Mouse (Mus musculus): ENCODE data around the gene Mipol1. TPM values are rescaled to one million over a fixed set of nuclear protein-coding genes. Genes with fewer than 3 reads are reported as not detected.

The Mipol1 gene
- polyA plus RNA-seq, 1 experiment = 14.0 TPM

DNA sequence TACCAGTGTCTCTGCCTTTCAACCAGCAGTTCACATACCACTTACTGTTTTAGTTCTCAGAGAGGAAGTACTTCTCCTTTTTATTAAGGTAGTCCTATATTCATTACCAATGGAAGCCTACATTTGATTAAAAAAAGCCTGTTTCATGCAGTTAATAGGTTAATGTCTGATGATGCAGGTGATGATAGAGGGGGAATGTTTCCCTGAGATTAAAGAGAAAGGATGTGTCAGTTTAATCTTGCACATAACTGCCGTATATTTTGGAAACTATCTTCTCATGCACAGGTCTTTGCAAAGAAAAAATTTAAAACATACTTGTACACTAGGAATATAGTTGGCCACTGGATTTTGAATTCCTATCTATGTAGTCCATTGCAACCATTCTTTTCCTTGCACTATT lies 77.5 kb downstream of the Mipol1 start:
- H3K27ac ChIP-seq (ENCODE audit: insufficient read depth, low read length) = no peak overlapping the region
- H3K4me1 ChIP-seq (ENCODE audit: control insufficient read depth, insufficient read depth, low read length) = no peaks in the 10 kb centered on the region
- TF ChIP-seq POLR2A (IDR thresholded peaks at IDR 0.05; ENCODE audit: low read depth, low read length) = no peak
- TF ChIP-seq CTCF (IDR thresholded peaks at IDR 0.05; ENCODE audit: borderline replicate concordance, insufficient read depth, low read length) = no peak
- no peak overlapping the region for H3K4me3 ChIP-seq (ENCODE audit: insufficient read depth, low read length)

DNA sequence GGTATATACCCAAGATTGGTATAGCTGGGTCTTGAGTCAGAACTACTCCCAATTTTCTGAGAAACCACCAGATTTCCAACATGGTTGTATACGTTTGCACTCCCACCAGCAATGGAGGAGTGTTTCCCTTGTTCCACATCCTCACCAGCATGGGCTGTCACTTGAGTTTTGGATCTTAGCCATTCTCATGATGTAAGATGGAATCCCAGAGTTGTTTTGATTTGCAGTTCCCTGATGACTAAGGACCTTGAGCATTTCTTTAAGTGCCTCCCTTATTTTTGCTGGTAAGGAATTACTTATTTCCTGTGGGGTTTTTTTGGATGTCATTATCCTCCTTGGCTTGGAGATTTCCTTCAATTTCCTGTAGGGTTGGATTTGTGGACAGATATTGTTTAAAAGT lies 108.8 kb downstream of the Mipol1 start:
- Histone ChIP-seq H3K4me3 (ENCODE audit: insufficient read depth, low read length) (no peak overlapping the region), H3K4me1 (ENCODE audit: control insufficient read depth, insufficient read depth, low read length) (no peaks in the 10 kb centered on the region; the same call in 1 of the 2 replicates), H3K27ac (ENCODE audit: insufficient read depth, low read length) (no peak overlapping the region)
- no peak for TF ChIP-seq CTCF (IDR thresholded peaks at IDR 0.05; ENCODE audit: borderline replicate concordance, insufficient read depth, low read length)
- no peak for TF ChIP-seq POLR2A (IDR thresholded peaks at IDR 0.05; ENCODE audit: low read depth, low read length)

DNA sequence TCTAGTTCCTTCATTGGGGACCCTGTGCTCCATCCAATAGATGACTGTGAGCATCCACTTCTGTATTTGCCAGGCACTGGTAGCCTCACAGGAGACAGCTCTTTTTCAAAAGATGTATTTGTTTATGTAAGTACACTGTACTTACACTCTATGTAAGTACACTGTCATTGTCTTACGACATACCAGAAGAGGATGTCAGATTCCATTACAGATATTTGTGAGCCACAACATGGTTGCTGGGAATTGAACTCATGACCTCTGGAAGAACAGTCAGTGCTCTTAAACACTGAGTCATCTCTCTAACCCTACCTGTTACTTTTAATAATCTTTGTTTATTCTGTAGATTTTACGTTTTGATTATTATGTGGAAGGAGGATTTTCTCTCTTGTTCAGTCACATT lies 109.9 kb downstream of the Mipol1 start:
- H3K4me1 ChIP-seq (ENCODE audit: control insufficient read depth, insufficient read depth, low read length) = no peaks in the 10 kb centered on the region; the same call in 1 of the 2 replicates

DNA sequence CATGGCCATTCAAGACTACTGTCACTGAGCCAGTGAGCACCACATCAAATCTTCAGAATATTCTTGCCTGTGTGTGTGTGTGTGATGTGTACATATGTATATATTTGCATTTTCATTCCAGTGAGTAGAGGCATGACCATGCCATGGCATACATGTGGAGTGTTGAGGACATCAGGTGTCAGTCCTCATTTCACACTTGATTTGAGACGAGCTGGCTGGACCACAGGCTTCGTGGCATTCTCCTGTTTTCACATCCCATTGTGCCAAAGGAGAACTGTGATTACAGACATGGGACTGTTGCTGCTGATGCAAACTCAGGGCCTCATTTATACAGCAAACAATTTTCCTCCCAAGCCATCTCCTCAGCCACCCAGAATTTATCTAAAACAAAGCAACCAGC lies 132.5 kb downstream of the Mipol1 start:
- H3K4me1 ChIP-seq (ENCODE audit: control insufficient read depth, insufficient read depth, low read length) = no peaks in the 10 kb centered on the region
- no peak overlapping the region for H3K4me3 ChIP-seq (ENCODE audit: insufficient read depth, low read length)
- TF ChIP-seq POLR2A (IDR thresholded peaks at IDR 0.05; ENCODE audit: low read depth, low read length) (no peak), CTCF (IDR thresholded peaks at IDR 0.05; ENCODE audit: borderline replicate concordance, insufficient read depth, low read length) (no peak)
- H3K27ac ChIP-seq (ENCODE audit: insufficient read depth, low read length) = no peak overlapping the region

More for the DNA sequence above, 109.9 kb downstream of the Mipol1 start:
- no peak for TF ChIP-seq CTCF (IDR thresholded peaks at IDR 0.05; ENCODE audit: borderline replicate concordance, insufficient read depth, low read length)
- no peak for TF ChIP-seq POLR2A (IDR thresholded peaks at IDR 0.05; ENCODE audit: low read depth, low read length)
- no peak overlapping the region for H3K4me3 ChIP-seq (ENCODE audit: insufficient read depth, low read length)
- no peak overlapping the region for H3K27ac ChIP-seq (ENCODE audit: insufficient read depth, low read length)

DNA sequence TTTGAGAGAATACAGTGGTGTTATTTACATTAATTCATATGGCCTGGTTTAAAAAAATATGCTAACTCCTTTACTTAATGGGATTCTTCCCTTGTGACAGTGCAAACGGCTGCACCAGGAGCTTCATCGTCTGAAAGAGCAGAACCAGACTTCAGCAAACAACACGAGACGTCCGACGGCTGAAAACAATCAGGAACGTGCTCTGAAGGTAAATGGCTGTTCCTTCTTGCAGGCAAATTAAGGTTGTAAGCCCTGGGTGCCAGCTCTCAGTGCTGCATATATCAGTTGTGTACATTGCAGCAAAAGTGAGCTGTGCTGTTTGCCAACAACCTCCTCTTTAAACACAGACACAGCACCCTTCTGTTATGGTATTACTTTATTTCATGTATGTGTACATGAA lies 133.8 kb downstream of the Mipol1 start:
- Histone ChIP-seq H3K27ac (ENCODE audit: insufficient read depth, low read length) (no peak overlapping the region), H3K4me1 (ENCODE audit: control insufficient read depth, insufficient read depth, low read length) (no peaks in the 10 kb centered on the region), H3K4me3 (ENCODE audit: insufficient read depth, low read length) (no peak overlapping the region)
- TF ChIP-seq CTCF (IDR thresholded peaks at IDR 0.05; ENCODE audit: borderline replicate concordance, insufficient read depth, low read length) = no peak
- TF ChIP-seq POLR2A (IDR thresholded peaks at IDR 0.05; ENCODE audit: low read depth, low read length) = no peak

GRCm38 (mm10) chr12:57371790-57372547 lies 141.7 kb downstream of the Mipol1 start:
- no peaks in the 10 kb centered on the region for H3K4me1 ChIP-seq (ENCODE audit: control insufficient read depth, insufficient read depth, low read length)
- no peak for TF ChIP-seq POLR2A (IDR thresholded peaks at IDR 0.05; ENCODE audit: low read depth, low read length)
- TF ChIP-seq CTCF (IDR thresholded peaks at IDR 0.05; ENCODE audit: borderline replicate concordance, insufficient read depth, low read length) = no peak
- no peak overlapping the region for H3K4me3 ChIP-seq (ENCODE audit: insufficient read depth, low read length)
- no peak overlapping the region for H3K27ac ChIP-seq (ENCODE audit: insufficient read depth, low read length)

DNA sequence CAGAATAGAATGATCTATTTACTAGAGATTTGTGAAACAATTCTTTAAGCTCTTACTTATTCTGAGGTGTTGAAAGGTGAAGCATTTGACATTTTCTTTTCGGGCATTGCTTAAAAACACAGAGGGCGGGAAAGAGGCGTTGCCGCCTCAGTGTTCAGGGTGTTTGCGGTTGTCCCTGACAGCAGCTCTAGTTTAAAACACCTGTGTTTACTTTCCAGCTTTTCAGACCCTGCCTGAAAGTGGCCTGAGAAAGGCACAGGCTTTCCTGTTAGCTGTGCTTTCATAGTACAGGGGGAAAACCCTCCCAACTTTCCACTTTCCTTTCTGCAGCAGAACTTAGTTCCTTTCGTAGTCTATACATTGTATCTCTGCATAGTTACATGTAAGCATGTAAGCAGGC lies 152.6 kb downstream of the Mipol1 start:
- H3K4me3 ChIP-seq (ENCODE audit: insufficient read depth, low read length) = no peak overlapping the region

DNA sequence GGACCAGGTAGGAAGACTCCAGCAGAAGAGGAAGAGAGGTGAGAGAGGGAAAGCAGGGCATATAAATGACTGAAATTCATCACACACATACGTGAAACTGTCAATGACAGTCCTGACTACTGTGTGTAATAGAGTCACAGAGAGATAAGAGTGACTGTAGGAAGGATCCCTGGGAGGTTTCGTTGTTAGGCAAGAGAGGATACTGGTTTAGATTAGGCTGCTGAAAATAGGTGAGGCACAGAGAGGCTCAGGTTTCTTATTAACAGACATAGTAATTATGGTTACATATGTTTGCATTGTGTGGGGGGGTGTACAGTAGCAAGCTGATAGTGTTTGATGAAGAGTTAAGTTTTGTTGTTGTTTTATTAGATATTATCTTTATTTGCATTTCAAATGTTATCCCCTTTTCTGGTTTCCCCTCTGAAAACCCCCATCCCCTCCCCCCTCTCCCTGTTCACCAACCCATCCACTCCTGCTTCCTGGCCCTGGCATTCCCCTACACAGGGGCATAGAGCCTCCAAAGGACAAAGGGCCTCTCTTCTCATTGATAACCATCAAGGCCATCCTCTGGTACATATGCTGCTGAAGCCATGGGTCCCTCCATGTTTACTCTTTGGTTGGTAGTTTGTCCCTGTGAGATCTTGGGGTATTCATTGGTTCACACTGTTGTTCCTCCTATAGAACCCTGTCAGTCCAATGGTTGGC lies 157.5 kb downstream of the Mipol1 start:
- TF ChIP-seq CTCF (IDR thresholded peaks at IDR 0.05; ENCODE audit: borderline replicate concordance, insufficient read depth, low read length) = no peak
- TF ChIP-seq POLR2A (IDR thresholded peaks at IDR 0.05; ENCODE audit: low read depth, low read length) = no peak
- Histone ChIP-seq H3K27ac (ENCODE audit: insufficient read depth, low read length) (no peak overlapping the region), H3K4me3 (ENCODE audit: insufficient read depth, low read length) (no peak overlapping the region), H3K4me1 (ENCODE audit: control insufficient read depth, insufficient read depth, low read length) (no peaks in the 10 kb centered on the region)

More for the DNA sequence above, 152.6 kb downstream of the Mipol1 start:
- no peaks in the 10 kb centered on the region for H3K4me1 ChIP-seq (ENCODE audit: control insufficient read depth, insufficient read depth, low read length)
- H3K27ac ChIP-seq (ENCODE audit: insufficient read depth, low read length) = no peak overlapping the region
- TF ChIP-seq CTCF (IDR thresholded peaks at IDR 0.05; ENCODE audit: borderline replicate concordance, insufficient read depth, low read length) (no peak), POLR2A (IDR thresholded peaks at IDR 0.05; ENCODE audit: low read depth, low read length) (no peak)

DNA sequence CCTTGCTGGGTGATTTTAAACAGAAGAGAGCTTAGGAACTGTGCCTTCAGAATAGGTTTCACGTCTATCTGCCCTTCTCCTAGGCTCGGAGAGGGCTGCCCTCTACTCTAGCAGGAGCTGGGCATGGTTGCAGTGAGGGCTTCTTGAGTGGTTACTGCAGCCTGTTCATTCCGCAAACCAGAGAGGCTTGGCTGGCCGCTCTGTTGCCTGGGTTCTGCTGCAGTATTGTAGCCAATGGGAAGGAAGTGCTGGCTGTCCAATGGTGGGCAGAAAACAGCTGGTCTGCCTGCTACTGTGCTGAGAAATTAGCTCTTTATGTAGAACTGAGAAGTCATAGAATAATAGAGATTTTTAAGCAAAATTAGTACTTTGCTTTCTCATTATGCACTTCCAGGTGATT lies 169.3 kb downstream of the Mipol1 start:
- no peak for TF ChIP-seq POLR2A (IDR thresholded peaks at IDR 0.05; ENCODE audit: low read depth, low read length)
- TF ChIP-seq CTCF (IDR thresholded peaks at IDR 0.05; ENCODE audit: borderline replicate concordance, insufficient read depth, low read length) = no peak
- H3K27ac ChIP-seq (ENCODE audit: insufficient read depth, low read length) = no peak overlapping the region
- H3K4me3 ChIP-seq (ENCODE audit: insufficient read depth, low read length) = no peak overlapping the region
- H3K4me1 ChIP-seq (ENCODE audit: control insufficient read depth, insufficient read depth, low read length) = no peaks in the 10 kb centered on the region

- Histone ChIP-seq H3K27ac (ENCODE audit: insufficient read depth, low read length) (no peak overlapping the region), H3K4me3 (ENCODE audit: insufficient read depth, low read length) (no peak overlapping the region), H3K4me1 (ENCODE audit: control insufficient read depth, insufficient read depth, low read length) (no peaks in the 10 kb centered on the region)
- TF ChIP-seq CTCF (IDR thresholded peaks at IDR 0.05; ENCODE audit: borderline replicate concordance, insufficient read depth, low read length) = no peak
- no peak for TF ChIP-seq POLR2A (IDR thresholded peaks at IDR 0.05; ENCODE audit: low read depth, low read length)
Measured at GRCm38 (mm10) chr12:57400186-57400585, 170.0 kb downstream of the Mipol1 start.
